Mouse (Mus musculus) limb, embryonic 14.5 days (tissue): ENCODE results near the gene Pou2f1. TPM values are rescaled to one million over a fixed set of nuclear protein-coding genes. Genes with fewer than 3 reads are reported as not detected.

Experiments used
- ATAC-seq: fragments of 200-750 bp; cut with Nextera tagmentation; 2 replicates; pipeline ENCODE4 v1.8.0; 2017; ENCODE audit warnings: low read depth, moderate number of reproducible peaks, moderate TSS enrichment; ENCODE audit not compliant: low FRiP score
- DNase-seq: peaks from one replicate; pipeline ENCODE4 v3.0.0-alpha.2; 2015; ENCODE audit warnings: low spot score
- H3K27ac ChIP-seq: fragments of 300-500 bp; sonication (generic); replicated peaks from 2 replicates; pipeline ENCODE4 v1.5.1; 2014; ENCODE audit warnings: low read depth, mild to moderate bottlenecking, low read length, moderate library complexity, mixed read lengths
- H3K27me3 ChIP-seq: fragments of 300-500 bp; sonication (generic); 2 replicates; pipeline ENCODE4 v1.6.1; 2014; ENCODE audit warnings: low read length, mixed read lengths; ENCODE audit not compliant: control insufficient read depth, insufficient read depth
- H3K36me3 ChIP-seq: fragments of 300-500 bp; sonication (generic); 2 replicates; pipeline ENCODE4 v1.6.1; 2014; ENCODE audit warnings: mild to moderate bottlenecking, low read length, moderate library complexity, mixed read lengths; ENCODE audit not compliant: control insufficient read depth, insufficient read depth
- H3K4me1 ChIP-seq: fragments of 300-500 bp; sonication (generic); 2 replicates; pipeline ENCODE4 v1.6.1; 2014; ENCODE audit warnings: antibody characterized with exemption, low read length, mixed read lengths; ENCODE audit not compliant: control insufficient read depth, insufficient read depth
- H3K4me2 ChIP-seq: fragments of 300-500 bp; sonication (generic); replicated peaks from 2 replicates; pipeline ENCODE4 v1.6.1; 2014; ENCODE audit warnings: low read depth, mild to moderate bottlenecking, low read length, moderate library complexity; ENCODE audit not compliant: severe bottlenecking
- H3K4me3 ChIP-seq: fragments of 300-500 bp; sonication (generic); replicated peaks from 2 replicates; pipeline ENCODE4 v1.5.1; 2014; ENCODE audit warnings: low read length
- H3K9ac ChIP-seq: fragments of 300-500 bp; sonication (generic); 2 replicates; pipeline ENCODE4 v1.6.1; 2014; ENCODE audit warnings: mild to moderate bottlenecking, low read depth, low read length, moderate library complexity; ENCODE audit not compliant: severe bottlenecking
- H3K9me3 ChIP-seq: fragments of 300-500 bp; sonication (generic); 2 replicates; pipeline ENCODE4 v1.6.1; 2016; ENCODE audit warnings: low read length; ENCODE audit not compliant: control insufficient read depth
- POLR2A ChIP-seq: fragments of 200-500 bp; IDR thresholded peaks from 2 replicates; pipeline ENCODE4 v1.8.0; 2012; ENCODE audit warnings: inconsistent platforms, mild to moderate bottlenecking, moderate library complexity, borderline replicate concordance; ENCODE audit not compliant: insufficient read depth, insufficient read length; ENCODE audit errors: extremely low read depth
- WGBS: fragments of 180-500 bp; shearing (Covaris S2); extraction: QIAGEN DNeasy Blood & Tissue Kit; methylation state at CpG from one replicate; pipeline ENCODE4 v1.1.7; 2014; 5-methylcytosine and 5-hydroxymethylcytosine counted together
- polyA plus RNA-seq, 2 experiments: library from polyadenylated mRNA; depleted of rRNA in 1 of 2; stranded (reverse) in 1 of 2; unstranded in 1 of 2; fragments of >200 nt; fragmentation: Nextera tagmentation in 1 of 2; extraction: Ambion mirVana in 1 of 2; gene quantifications; 2 replicates each; pipeline versions ENCODE4 v1.2.1 to v1.2.3; 2012 to 2014

The Pou2f1 gene
- polyA plus RNA-seq, 2 experiments: 7.3 to 16.4 TPM

GRCm38 (mm10) chr1:165985186-165985585 lies 17.3 kb downstream of the Pou2f1 start:
- Histone ChIP-seq H3K27me3 (no peaks in the 10 kb centered on the region), H3K9me3 (no peaks in the 10 kb centered on the region), H3K4me3 (no peak overlapping the region), H3K9ac (no peak overlapping the region), H3K27ac (no peak overlapping the region), H3K4me1 (no peaks in the 10 kb centered on the region), H3K4me2 (no peak overlapping the region), H3K36me3 (no peaks in the 10 kb centered on the region)
- no peak for DNase-seq
- ATAC-seq: no peak
- TF ChIP-seq POLR2A: no peak
- 91% methylated on average over 3 of the region's 3 CpGs for WGBS

- Histone ChIP-seq H3K27ac (no peak overlapping the region), H3K4me2 (no peak overlapping the region), H3K36me3 (no peaks in the 10 kb centered on the region), H3K9ac (no peak overlapping the region), H3K9me3 (no peaks in the 10 kb centered on the region), H3K27me3 (no peaks in the 10 kb centered on the region), H3K4me1 (no peaks in the 10 kb centered on the region; the same call in 1 of the 2 replicates), H3K4me3 (no peak overlapping the region)
- ATAC-seq: 0 out of 2 replicates have a peak, but pooled peaks have one; percentile 50
- DNase-seq: peak; percentile 15
- 67% methylated on average over 7 of the region's 7 CpGs for WGBS
- TF ChIP-seq POLR2A: no peak
Measured at GRCm38 (mm10) chr1:165976672-165977448, 25.6 kb downstream of the Pou2f1 start.

GRCm38 (mm10) chr1:165969001-165969690 lies 33.3 kb downstream of the Pou2f1 start:
- H3K4me1 ChIP-seq: no peaks in the 10 kb centered on the region
- DNase-seq: no peak
- H3K27me3 ChIP-seq: no peaks in the 10 kb centered on the region
- no peaks in the 10 kb centered on the region for H3K9me3 ChIP-seq
- no peak overlapping the region for H3K27ac ChIP-seq
- no peak for ATAC-seq
- TF ChIP-seq POLR2A: no peak
- no peaks in the 10 kb centered on the region for H3K36me3 ChIP-seq
- no peak overlapping the region for H3K9ac ChIP-seq
- H3K4me3 ChIP-seq: no peak overlapping the region
- WGBS: 86% methylated on average over 3 of the region's 3 CpGs
- no peak overlapping the region for H3K4me2 ChIP-seq

- peak; percentile 47 for DNase-seq
- TF ChIP-seq POLR2A: no peak
Measured at GRCm38 (mm10) chr1:165967027-165967654, 35.3 kb downstream of the Pou2f1 start.

GRCm38 (mm10) chr1:165966156-165966914 lies 36.1 kb downstream of the Pou2f1 start:
- Histone ChIP-seq H3K9ac (no peak overlapping the region), H3K4me1 (no peaks in the 10 kb centered on the region), H3K27me3 (no peaks in the 10 kb centered on the region), H3K27ac (no peak overlapping the region), H3K9me3 (no peaks in the 10 kb centered on the region), H3K4me3 (no peak overlapping the region), H3K4me2 (no peak overlapping the region), H3K36me3 (no peaks in the 10 kb centered on the region)
- 81% methylated on average over 5 of the region's 5 CpGs for WGBS
- no peak for TF ChIP-seq POLR2A
- ATAC-seq: no peak
- DNase-seq: no peak

More at GRCm38 (mm10) chr1:165967027-165967654, 35.3 kb downstream of the Pou2f1 start:
- Histone ChIP-seq H3K4me2 (no peak overlapping the region), H3K36me3 (no peaks in the 10 kb centered on the region), H3K27me3 (no peaks in the 10 kb centered on the region), H3K9me3 (no peaks in the 10 kb centered on the region), H3K9ac (no peak overlapping the region), H3K27ac (no peak overlapping the region), H3K4me1 (no peaks in the 10 kb centered on the region), H3K4me3 (no peak overlapping the region)
- 51% methylated on average over 4 of the region's 4 CpGs for WGBS
- no peak for ATAC-seq
